Mouse (Mus musculus): ENCODE data around the gene R3hdml. TPM values are rescaled to one million over a fixed set of nuclear protein-coding genes. Genes with fewer than 3 reads are reported as not detected.
A peak's percentile ranks its signal among the peaks of the same experiment; 100 is the strongest.

R3hdml gene
- polyA plus RNA-seq (2012; ENCODE audit: insufficient read depth, low replicate concordance), result not detected in 2 replicates

DNA sequence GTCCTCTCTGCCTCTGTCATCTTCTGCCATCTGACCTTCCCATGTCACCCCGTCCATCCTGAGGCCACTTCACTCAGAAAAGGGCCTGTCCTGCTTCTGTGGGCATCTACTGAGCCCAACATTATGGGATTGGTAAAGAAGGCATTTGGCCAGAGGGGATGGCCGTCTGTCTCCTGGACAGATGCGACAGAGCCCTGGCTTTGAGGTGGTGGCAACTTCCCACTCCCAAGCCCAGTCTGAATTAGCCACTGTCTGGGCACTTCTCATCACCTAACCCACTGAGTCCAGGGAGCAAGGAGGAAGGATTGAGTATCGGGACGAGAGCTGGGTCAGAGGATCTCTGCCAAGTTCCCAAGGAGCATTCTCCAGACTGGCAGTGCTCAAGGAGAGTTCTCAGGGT is at the start of gene R3hdml:
TSS of gene R3hdml (plus strand) at position 301 of the 400 bp plus-strand sequence.
- H3K27me3 ChIP-seq (replicated peaks), result peaks cover 56% of the 10 kb centered on the region
- TF ChIP-seq GATA1 (IDR thresholded peaks at IDR 0.05; ENCODE audit: borderline replicate concordance, low read length), result no peak
- H3K9me3 ChIP-seq, result no peaks in the 10 kb centered on the region
- no peaks in the 10 kb centered on the region for H3K36me3 ChIP-seq (replicated peaks; ENCODE audit: low read length)
- H3K4me3 ChIP-seq (replicated peaks), result no peak within 1 kb of the TSS
- peaks cover 5% of the 10 kb centered on the region; the same call in 1 of the 2 replicates for H3K4me1 ChIP-seq

DNA sequence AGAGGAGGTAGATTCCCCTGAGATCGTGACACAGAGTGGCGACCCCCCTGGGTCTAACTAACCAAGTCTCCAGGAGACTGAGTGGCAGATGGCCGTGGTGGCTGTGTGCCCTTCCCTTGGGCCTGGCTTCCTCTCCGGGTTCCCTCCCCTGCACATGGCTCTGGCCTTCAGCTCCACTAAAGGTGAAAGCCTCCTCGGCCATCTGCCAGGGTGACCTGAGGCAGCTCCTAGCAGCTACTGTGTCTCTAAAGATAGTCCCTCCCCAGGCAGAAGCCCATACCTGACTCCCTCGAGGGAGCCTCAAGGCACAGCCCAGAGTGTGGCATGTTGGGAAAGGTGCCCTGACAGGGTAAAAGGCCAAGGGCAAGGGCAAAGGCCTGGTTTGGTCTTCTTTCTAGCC is 48.6 kb upstream of the R3hdml start:
- H3K9me3 ChIP-seq, result no peaks in the 10 kb centered on the region
- peaks cover 3% of the 10 kb centered on the region; the same call in 1 of the 2 replicates for H3K4me1 ChIP-seq
- no peak overlapping the region for H3K4me3 ChIP-seq (replicated peaks)
- TF ChIP-seq GATA1 (IDR thresholded peaks at IDR 0.05; ENCODE audit: borderline replicate concordance, low read length), result no peak
- no peak for TF ChIP-seq FLI1 (IDR thresholded peaks at IDR 0.05; ENCODE audit: low read length)
- H3K27me3 ChIP-seq (replicated peaks), result peaks cover 76% of the 10 kb centered on the region
- H3K36me3 ChIP-seq (replicated peaks; ENCODE audit: low read length), result no peaks in the 10 kb centered on the region

GRCm38 (mm10) chr2:163444017-163444416 is 48.1 kb upstream of the R3hdml start:
- Histone ChIP-seq H3K9me3 (no peaks in the 10 kb centered on the region), H3K4me1 (no peaks in the 10 kb centered on the region; the same call in 1 of the 2 replicates), H3K36me3 (replicated peaks; ENCODE audit: low read length) (no peaks in the 10 kb centered on the region), H3K27me3 (replicated peaks) (peaks cover 71% of the 10 kb centered on the region), H3K4me3 (replicated peaks) (no peak overlapping the region)
- TF ChIP-seq FLI1 (IDR thresholded peaks at IDR 0.05; ENCODE audit: low read length), result no peak
- no peak for TF ChIP-seq GATA1 (IDR thresholded peaks at IDR 0.05; ENCODE audit: borderline replicate concordance, low read length)

GRCm38 (mm10) chr2:163447375-163447774 is 44.7 kb upstream of the R3hdml start:
- H3K9me3 ChIP-seq, result no peaks in the 10 kb centered on the region
- H3K27me3 ChIP-seq (replicated peaks), result peaks cover 63% of the 10 kb centered on the region
- no peaks in the 10 kb centered on the region for H3K36me3 ChIP-seq (replicated peaks; ENCODE audit: low read length)
- TF ChIP-seq FLI1 (IDR thresholded peaks at IDR 0.05; ENCODE audit: low read length) (no peak), GATA1 (IDR thresholded peaks at IDR 0.05; ENCODE audit: borderline replicate concordance, low read length) (no peak)
- no peaks in the 10 kb centered on the region for H3K4me1 ChIP-seq
- H3K4me3 ChIP-seq (replicated peaks), result peak overlapping the region; percentile 14

DNA sequence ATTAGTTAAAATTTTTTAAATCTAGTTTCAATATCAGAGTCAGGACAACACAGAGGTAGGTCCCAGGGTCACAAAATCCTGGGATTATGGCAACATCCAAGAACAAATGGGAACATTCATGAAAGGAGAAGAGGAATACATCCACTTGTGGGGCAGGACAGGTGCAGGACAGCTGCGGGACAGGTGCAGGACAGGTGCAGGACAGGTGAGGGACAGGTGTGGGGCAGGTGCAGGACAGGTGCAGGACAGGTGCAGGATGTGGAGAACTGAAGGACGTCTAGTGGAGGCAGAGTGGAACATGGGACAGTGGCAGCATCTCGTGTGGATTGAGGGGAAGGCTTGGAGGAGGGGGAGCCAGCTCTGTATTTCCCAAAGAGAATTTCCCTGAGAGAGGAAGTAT is 42.8 kb upstream of the R3hdml start:
- Histone ChIP-seq H3K9me3 (no peaks in the 10 kb centered on the region), H3K27me3 (replicated peaks) (peaks cover 54% of the 10 kb centered on the region), H3K4me3 (replicated peaks) (peak overlapping the region; percentile 64), H3K36me3 (replicated peaks; ENCODE audit: low read length) (no peaks in the 10 kb centered on the region), H3K4me1 (no peaks in the 10 kb centered on the region)
- TF ChIP-seq FLI1 (IDR thresholded peaks at IDR 0.05; ENCODE audit: low read length) (no peak), GATA1 (IDR thresholded peaks at IDR 0.05; ENCODE audit: borderline replicate concordance, low read length) (no peak)

GRCm38 (mm10) chr2:163450668-163451295 is 41.3 kb upstream of the R3hdml start:
- no peak for TF ChIP-seq FLI1 (IDR thresholded peaks at IDR 0.05; ENCODE audit: low read length)
- no peak for TF ChIP-seq GATA1 (IDR thresholded peaks at IDR 0.05; ENCODE audit: borderline replicate concordance, low read length)
- no peaks in the 10 kb centered on the region for H3K36me3 ChIP-seq (replicated peaks; ENCODE audit: low read length)
- H3K4me3 ChIP-seq (replicated peaks), result no peak overlapping the region
- no peaks in the 10 kb centered on the region for H3K9me3 ChIP-seq
- no peaks in the 10 kb centered on the region for H3K4me1 ChIP-seq
- H3K27me3 ChIP-seq (replicated peaks), result peaks cover 50% of the 10 kb centered on the region

DNA sequence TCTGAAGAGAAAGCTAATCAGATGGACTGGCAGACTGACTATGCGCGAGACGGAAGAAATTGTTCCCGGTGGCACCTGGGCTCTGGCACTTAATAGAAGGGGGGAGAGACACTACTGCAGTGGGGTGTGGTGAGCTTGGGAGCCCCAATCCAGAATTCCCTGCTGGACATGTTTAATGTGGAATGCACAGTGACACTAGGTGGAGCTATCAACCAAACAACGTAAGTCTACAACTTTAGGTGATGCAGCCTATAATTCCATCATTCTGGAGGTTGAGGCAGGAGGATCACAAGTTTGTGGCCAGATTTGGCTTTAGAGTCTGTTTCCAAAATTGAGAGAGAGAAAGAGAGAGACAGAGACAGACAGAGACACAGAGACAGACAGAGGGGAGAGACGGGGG is 39.4 kb upstream of the R3hdml start:
- no peak for TF ChIP-seq FLI1 (IDR thresholded peaks at IDR 0.05; ENCODE audit: low read length)
- no peak for TF ChIP-seq GATA1 (IDR thresholded peaks at IDR 0.05; ENCODE audit: borderline replicate concordance, low read length)
- Histone ChIP-seq H3K27me3 (replicated peaks) (peaks cover 50% of the 10 kb centered on the region), H3K9me3 (no peaks in the 10 kb centered on the region), H3K36me3 (replicated peaks; ENCODE audit: low read length) (no peaks in the 10 kb centered on the region), H3K4me3 (replicated peaks) (no peak overlapping the region), H3K4me1 (no peaks in the 10 kb centered on the region)

DNA sequence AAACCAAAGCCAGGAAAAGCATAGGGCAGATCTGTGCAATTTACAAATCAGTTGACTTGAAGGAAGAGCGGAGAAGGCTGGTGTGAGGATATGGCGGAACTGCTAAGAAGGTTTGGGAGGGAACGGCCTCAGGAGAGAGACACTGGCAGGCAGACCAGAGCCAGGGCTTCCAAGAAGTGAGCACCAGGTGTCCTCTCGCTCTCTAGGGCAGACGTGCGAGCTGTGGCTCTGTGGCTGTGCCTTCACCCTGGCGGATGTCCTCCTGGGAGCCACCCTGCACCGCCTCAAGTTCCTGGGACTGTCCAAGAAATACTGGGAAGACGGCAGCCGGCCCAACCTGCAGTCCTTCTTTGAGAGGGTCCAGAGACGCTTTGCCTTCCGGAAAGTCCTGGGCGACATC is 38.7 kb upstream of the R3hdml start:
- TF ChIP-seq FLI1 (IDR thresholded peaks at IDR 0.05; ENCODE audit: low read length) (no peak), GATA1 (IDR thresholded peaks at IDR 0.05; ENCODE audit: borderline replicate concordance, low read length) (no peak)

DNA sequence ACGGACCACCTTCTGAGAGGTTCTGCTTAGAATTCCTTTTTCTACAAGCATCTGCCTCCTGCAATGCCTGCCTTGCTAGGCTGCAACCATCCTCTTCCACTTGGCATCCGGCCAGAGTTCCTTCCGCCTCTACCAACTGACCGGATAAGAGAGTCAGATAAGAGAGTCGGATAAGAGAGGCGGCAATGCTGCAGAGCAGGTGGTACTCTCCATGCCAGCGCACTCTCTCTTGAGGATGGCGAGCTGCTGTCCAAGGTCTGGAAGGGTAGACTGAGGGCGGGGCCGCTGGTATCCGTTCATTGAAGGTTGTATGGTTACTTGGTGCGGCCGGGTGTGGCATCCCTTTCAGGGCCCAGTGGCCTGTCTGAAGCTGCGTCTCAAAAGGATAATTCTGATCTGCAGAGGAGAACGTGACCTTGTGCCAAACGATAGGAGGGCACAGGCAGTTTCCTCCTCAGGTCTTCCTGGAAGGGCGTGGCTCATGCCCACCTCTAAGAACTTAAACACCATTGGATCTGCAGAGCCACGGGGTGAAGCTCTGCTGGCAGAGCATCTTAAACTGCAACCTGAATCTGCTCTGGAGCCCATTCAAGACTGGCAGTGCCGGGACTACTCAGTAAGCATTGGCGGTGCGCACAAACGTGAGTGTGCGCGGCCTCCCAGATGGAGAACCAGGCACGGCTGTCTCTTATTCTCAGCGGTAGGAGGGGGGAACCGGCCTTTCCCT is 33.4 kb upstream of the R3hdml start:
- H3K9me3 ChIP-seq, result 0 out of 2 replicates have a peak, but pooled peaks cover 8% of the 10 kb centered on the region

More for the DNA sequence above, 38.7 kb upstream of the R3hdml start:
- Histone ChIP-seq H3K36me3 (replicated peaks; ENCODE audit: low read length) (no peaks in the 10 kb centered on the region), H3K27me3 (replicated peaks) (peaks cover 52% of the 10 kb centered on the region), H3K9me3 (no peaks in the 10 kb centered on the region), H3K4me3 (replicated peaks) (no peak overlapping the region), H3K4me1 (peaks cover 6% of the 10 kb centered on the region)

GRCm38 (mm10) chr2:163459380-163459779 is 32.7 kb upstream of the R3hdml start:
- 0 out of 2 replicates have a peak, but pooled peaks cover 8% of the 10 kb centered on the region for H3K9me3 ChIP-seq
- TF ChIP-seq GATA1 (IDR thresholded peaks at IDR 0.05; ENCODE audit: borderline replicate concordance, low read length) (no peak), FLI1 (IDR thresholded peaks at IDR 0.05; ENCODE audit: low read length) (no peak)
- no peaks in the 10 kb centered on the region for H3K36me3 ChIP-seq (replicated peaks; ENCODE audit: low read length)
- peaks cover 18% of the 10 kb centered on the region for H3K4me1 ChIP-seq
- H3K4me3 ChIP-seq (replicated peaks), result no peak overlapping the region
- peaks cover 44% of the 10 kb centered on the region for H3K27me3 ChIP-seq (replicated peaks)

More for the DNA sequence above, 33.4 kb upstream of the R3hdml start:
- no peaks in the 10 kb centered on the region for H3K36me3 ChIP-seq (replicated peaks; ENCODE audit: low read length)
- peaks cover 48% of the 10 kb centered on the region for H3K27me3 ChIP-seq (replicated peaks)
- peaks cover 18% of the 10 kb centered on the region for H3K4me1 ChIP-seq
- H3K4me3 ChIP-seq (replicated peaks), result no peak overlapping the region
- TF ChIP-seq FLI1 (IDR thresholded peaks at IDR 0.05; ENCODE audit: low read length) (no peak), GATA1 (IDR thresholded peaks at IDR 0.05; ENCODE audit: borderline replicate concordance, low read length) (no peak)
